Mouse (Mus musculus) limb, embryonic 14.5 days (tissue): ENCODE results near the gene Plekhg5. TPM values are rescaled to one million over a fixed set of nuclear protein-coding genes. Genes with fewer than 3 reads are reported as not detected.

ENCODE experiments used
- ATAC-seq: fragments of 200-750 bp; cut with Nextera tagmentation; 2 replicates; pipeline ENCODE4 v1.8.0; 2017; ENCODE audit warnings: low read depth, moderate number of reproducible peaks, moderate TSS enrichment; ENCODE audit not compliant: low FRiP score
- DNase-seq: peaks from one replicate; pipeline ENCODE4 v3.0.0-alpha.2; 2015; ENCODE audit warnings: low spot score
- H3K27ac ChIP-seq: fragments of 300-500 bp; sonication (generic); replicated peaks from 2 replicates; pipeline ENCODE4 v1.5.1; 2014; ENCODE audit warnings: low read depth, mild to moderate bottlenecking, low read length, moderate library complexity, mixed read lengths
- H3K27me3 ChIP-seq: fragments of 300-500 bp; sonication (generic); 2 replicates; pipeline ENCODE4 v1.6.1; 2014; ENCODE audit warnings: low read length, mixed read lengths; ENCODE audit not compliant: control insufficient read depth, insufficient read depth
- H3K36me3 ChIP-seq: fragments of 300-500 bp; sonication (generic); 2 replicates; pipeline ENCODE4 v1.6.1; 2014; ENCODE audit warnings: mild to moderate bottlenecking, low read length, moderate library complexity, mixed read lengths; ENCODE audit not compliant: control insufficient read depth, insufficient read depth
- H3K4me1 ChIP-seq: fragments of 300-500 bp; sonication (generic); 2 replicates; pipeline ENCODE4 v1.6.1; 2014; ENCODE audit warnings: antibody characterized with exemption, low read length, mixed read lengths; ENCODE audit not compliant: control insufficient read depth, insufficient read depth
- H3K4me2 ChIP-seq: fragments of 300-500 bp; sonication (generic); replicated peaks from 2 replicates; pipeline ENCODE4 v1.6.1; 2014; ENCODE audit warnings: low read depth, mild to moderate bottlenecking, low read length, moderate library complexity; ENCODE audit not compliant: severe bottlenecking
- H3K4me3 ChIP-seq: fragments of 300-500 bp; sonication (generic); replicated peaks from 2 replicates; pipeline ENCODE4 v1.5.1; 2014; ENCODE audit warnings: low read length
- H3K9ac ChIP-seq: fragments of 300-500 bp; sonication (generic); 2 replicates; pipeline ENCODE4 v1.6.1; 2014; ENCODE audit warnings: mild to moderate bottlenecking, low read depth, low read length, moderate library complexity; ENCODE audit not compliant: severe bottlenecking
- H3K9me3 ChIP-seq: fragments of 300-500 bp; sonication (generic); 2 replicates; pipeline ENCODE4 v1.6.1; 2016; ENCODE audit warnings: low read length; ENCODE audit not compliant: control insufficient read depth
- POLR2A ChIP-seq: fragments of 200-500 bp; IDR thresholded peaks from 2 replicates; pipeline ENCODE4 v1.8.0; 2012; ENCODE audit warnings: inconsistent platforms, mild to moderate bottlenecking, moderate library complexity, borderline replicate concordance; ENCODE audit not compliant: insufficient read depth, insufficient read length; ENCODE audit errors: extremely low read depth
- WGBS: fragments of 180-500 bp; shearing (Covaris S2); extraction: QIAGEN DNeasy Blood & Tissue Kit; methylation state at CpG from one replicate; pipeline ENCODE4 v1.1.7; 2014; 5-methylcytosine and 5-hydroxymethylcytosine counted together
- polyA plus RNA-seq, 2 experiments: library from polyadenylated mRNA; depleted of rRNA in 1 of 2; stranded (reverse) in 1 of 2; unstranded in 1 of 2; fragments of >200 nt; fragmentation: Nextera tagmentation in 1 of 2; extraction: Ambion mirVana in 1 of 2; gene quantifications; 2 replicates each; pipeline versions ENCODE4 v1.2.1 to v1.2.3; 2012 to 2014

Plekhg5 gene
- polyA plus RNA-seq, 2 experiments, result 14.1 to 25.0 TPM

DNA sequence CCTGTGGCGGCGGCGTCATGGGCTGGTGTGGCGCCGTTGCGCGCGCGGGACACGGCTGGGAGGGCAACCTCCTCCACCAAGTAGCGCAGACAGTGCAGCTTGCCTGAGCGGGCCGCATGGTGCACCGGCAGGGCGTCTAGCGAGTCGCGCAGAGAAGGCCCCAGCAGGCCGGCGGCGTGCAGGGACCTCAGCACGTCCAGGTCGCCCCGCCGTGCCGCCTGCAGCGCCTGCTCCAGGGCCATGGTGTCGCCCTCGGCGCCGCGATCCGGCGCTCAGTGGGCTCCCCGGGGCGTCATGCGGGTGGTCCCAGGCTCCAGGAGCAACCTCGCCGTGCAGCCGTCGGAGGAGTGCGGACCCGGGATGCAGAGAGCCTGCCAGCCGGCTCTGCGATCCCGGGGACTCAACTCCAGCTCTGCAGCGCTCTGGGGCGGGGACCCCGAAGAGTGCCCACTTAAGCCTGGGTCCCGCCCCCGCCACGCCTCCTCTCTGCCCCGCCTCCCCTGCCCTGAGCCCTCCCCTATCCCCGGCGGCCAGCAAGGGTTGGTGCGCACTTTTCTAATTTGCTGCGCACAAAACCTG lies 79.8 kb downstream of the Plekhg5 start, which contains the start of gene Espn:
TSS of gene Espn (minus strand) at position 406 of the 579 bp plus-strand sequence.
- WGBS, result under 1% methylated on average over 50 of the region's 57 CpGs
- H3K4me3 ChIP-seq, result peak within 1 kb of the TSS; percentile 39
- DNase-seq, result peak; percentile 50

GRCm38 (mm10) chr4:152153771-152154177 lies 81.5 kb downstream of the Plekhg5 start:
- Histone ChIP-seq H3K9me3 (no peaks in the 10 kb centered on the region), H3K27me3 (peaks cover 73% of the 10 kb centered on the region), H3K4me3 (peak overlapping the region; percentile 13; the same call in 1 of the 2 replicates), H3K4me1 (peaks cover 7% of the 10 kb centered on the region), H3K9ac (no peak overlapping the region), H3K36me3 (no peaks in the 10 kb centered on the region), H3K4me2 (peak overlapping the region; percentile 43), H3K27ac (no peak overlapping the region)
- 2% methylated on average over 23 of the region's 23 CpGs for WGBS
- no peak for TF ChIP-seq POLR2A
- ATAC-seq, result 0 out of 2 replicates have a peak, but pooled peaks have one; percentile 10
- DNase-seq, result peak; percentile 75

More for the DNA sequence above, 79.8 kb downstream of the Plekhg5 start, which contains the start of gene Espn:
- Histone ChIP-seq H3K36me3 (no peaks in the 10 kb centered on the region), H3K27ac (no peak within 1 kb of the TSS), H3K4me1 (peaks cover 4% of the 10 kb centered on the region; the same call in 1 of the 2 replicates), H3K4me2 (peak within 1 kb of the TSS; percentile 57), H3K9me3 (no peaks in the 10 kb centered on the region), H3K9ac (0 out of 2 replicates have a peak within 1 kb of the TSS, but pooled peaks have one; percentile 34), H3K27me3 (peaks cover 56% of the 10 kb centered on the region)
- no peak for TF ChIP-seq POLR2A
- ATAC-seq, result peak; percentile 75

- ATAC-seq (no peak), DNase-seq (no peak)
- Histone ChIP-seq H3K4me3 (no peak overlapping the region), H3K27me3 (peaks cover 83% of the 10 kb centered on the region), H3K36me3 (no peaks in the 10 kb centered on the region), H3K4me2 (no peak overlapping the region), H3K9me3 (no peaks in the 10 kb centered on the region), H3K4me1 (peaks cover 12% of the 10 kb centered on the region), H3K9ac (no peak overlapping the region), H3K27ac (no peak overlapping the region)
- TF ChIP-seq POLR2A, result no peak
- WGBS, result 67% methylated on average over 4 of the region's 4 CpGs
These were observed 82.7 kb downstream of the Plekhg5 start for GRCm38 (mm10) chr4:152155019-152155418.

DNA sequence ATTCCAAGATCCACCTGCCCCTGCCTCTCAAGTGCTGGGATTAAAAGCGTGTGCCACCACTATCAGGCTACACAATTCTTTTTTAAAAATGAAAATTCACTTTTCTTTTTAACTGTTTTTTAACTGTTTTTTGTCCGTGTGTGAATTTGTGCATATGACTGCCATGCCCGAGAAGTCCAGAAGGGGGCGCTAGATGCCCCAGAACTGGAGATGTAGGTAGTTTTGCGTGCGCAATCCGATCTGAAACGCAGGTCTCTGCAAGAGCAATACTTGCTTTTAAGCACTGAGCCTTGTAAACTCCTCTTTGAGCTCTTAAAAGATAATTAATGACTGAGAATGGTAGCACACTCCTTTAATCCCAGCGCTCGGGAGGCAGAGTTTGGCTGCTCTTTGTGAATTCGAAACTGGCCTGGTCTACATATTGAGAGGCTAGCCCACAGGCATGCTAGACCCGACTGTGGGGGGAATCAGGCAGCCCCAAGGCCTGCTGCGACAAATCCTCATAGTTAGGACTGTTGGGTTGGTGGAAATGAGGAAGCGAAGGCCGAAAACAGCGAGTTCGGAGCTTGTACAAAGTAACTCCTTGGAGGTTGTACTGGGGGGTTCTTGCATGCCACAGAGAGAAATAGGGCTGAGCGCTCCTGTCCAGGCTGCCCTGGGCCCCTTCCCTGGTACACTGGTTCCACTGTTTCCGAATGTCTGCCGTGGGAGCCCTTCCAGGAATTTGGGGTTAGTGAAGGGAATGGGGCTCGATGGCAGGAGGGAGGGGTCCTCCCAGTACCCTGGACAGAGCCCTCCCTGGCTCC lies 85.7 kb downstream of the Plekhg5 start:
- 14% methylated on average over 21 of the region's 21 CpGs for WGBS
- no peak for TF ChIP-seq POLR2A
- DNase-seq (no peak), ATAC-seq (no peak)
- H3K9ac ChIP-seq, result no peak overlapping the region
- H3K4me3 ChIP-seq, result peak overlapping the region; percentile 15; the same call in 1 of the 2 replicates
- no peaks in the 10 kb centered on the region for H3K36me3 ChIP-seq
- H3K4me2 ChIP-seq, result peak overlapping the region; percentile 28; the same call in 1 of the 2 replicates
- peaks cover 12% of the 10 kb centered on the region for H3K4me1 ChIP-seq
- H3K27ac ChIP-seq, result no peak overlapping the region
- H3K27me3 ChIP-seq, result peaks cover 76% of the 10 kb centered on the region
- no peaks in the 10 kb centered on the region for H3K9me3 ChIP-seq

GRCm38 (mm10) chr4:152158585-152159284 lies 86.4 kb downstream of the Plekhg5 start, which contains the start of gene Hes2:
TSS of gene Hes2 (plus strand) at chr4:152158867.
- TF ChIP-seq POLR2A, result no peak
- Histone ChIP-seq H3K4me3 (peak within 1 kb of the TSS; percentile 15; the same call in 1 of the 2 replicates), H3K36me3 (no peaks in the 10 kb centered on the region), H3K27me3 (peaks cover 68% of the 10 kb centered on the region), H3K9me3 (no peaks in the 10 kb centered on the region), H3K4me2 (peak within 1 kb of the TSS; percentile 28; the same call in 1 of the 2 replicates), H3K4me1 (peaks cover 8% of the 10 kb centered on the region; the same call in 1 of the 2 replicates), H3K27ac (no peak within 1 kb of the TSS), H3K9ac (no peak within 1 kb of the TSS)
- ATAC-seq (no peak), DNase-seq (no peak)
- 4% methylated on average over 34 of the region's 35 CpGs for WGBS
